Mouse (Mus musculus) layer of hippocampus, postnatal 36 days (tissue): ENCODE measurements around the gene Copb1. TPM values are rescaled to one million over a fixed set of nuclear protein-coding genes. Genes with fewer than 3 reads are reported as not detected.
A peak's percentile ranks its signal among the peaks of the same experiment; 100 is the strongest.

Experiments
- DNase-seq, 2 experiments: peaks; one replicate each; pipeline ENCODE4 v3.0.0; 2022
- total RNA-seq, 2 experiments: library from RNA; stranded (reverse); gene quantifications; 2 replicates each; pipeline ENCODE4 v1.2.3; 2021

Copb1 gene
- 10 to 100 TPM; 64.0 to 67.3 TPM for total RNA-seq

- DNase-seq, result peak; percentile 90 to 92
These were observed at the start of gene Copb1 for GRCm38 (mm10) chr7:114253885-114254833. Gene Copb1 (minus strand): TSS chr7:114254711.

- no peak for DNase-seq
These were observed 46.8 kb upstream of the Copb1 start for GRCm38 (mm10) chr7:114301293-114301782.

- DNase-seq, result no peak
These were observed 46.3 kb upstream of the Copb1 start for GRCm38 (mm10) chr7:114300782-114301181.

- no peak for DNase-seq
These were observed 44.7 kb upstream of the Copb1 start for GRCm38 (mm10) chr7:114299247-114299646.

GRCm38 (mm10) chr7:114294698-114295097 is 40.2 kb upstream of the Copb1 start:
- no peak for DNase-seq

GRCm38 (mm10) chr7:114293903-114294302 is 39.4 kb upstream of the Copb1 start:
- no peak for DNase-seq

- DNase-seq, result peak; percentile 23 to 53
These were observed 38.0 kb upstream of the Copb1 start for GRCm38 (mm10) chr7:114292501-114292971.

GRCm38 (mm10) chr7:114291461-114292335 is 37.2 kb upstream of the Copb1 start:
- DNase-seq, result no peak

GRCm38 (mm10) chr7:114290078-114290506 is 35.6 kb upstream of the Copb1 start:
- DNase-seq, result no peak

- no peak for DNase-seq
These were observed 29.9 kb upstream of the Copb1 start for GRCm38 (mm10) chr7:114284296-114284910.

GRCm38 (mm10) chr7:114283006-114283405 is 28.5 kb upstream of the Copb1 start:
- DNase-seq, result no peak

GRCm38 (mm10) chr7:114281671-114282070 is 27.2 kb upstream of the Copb1 start:
- no peak for DNase-seq

GRCm38 (mm10) chr7:114276005-114276752 is 21.7 kb upstream of the Copb1 start, which contains the start of gene Psma1:
Gene Psma1 (minus strand): TSS chr7:114276118.
- DNase-seq, result peak; percentile 96

GRCm38 (mm10) chr7:114275372-114276004 is 21.0 kb upstream of the Copb1 start:
- no peak for DNase-seq

GRCm38 (mm10) chr7:114268446-114268845 is 13.9 kb upstream of the Copb1 start:
- no peak for DNase-seq

GRCm38 (mm10) chr7:114251684-114252083 is 2.8 kb downstream of the Copb1 start:
- DNase-seq, result no peak

- no peak for DNase-seq
These were observed 20.5 kb downstream of the Copb1 start for GRCm38 (mm10) chr7:114233980-114234379.

- DNase-seq, result no peak
These were observed 21.5 kb downstream of the Copb1 start for GRCm38 (mm10) chr7:114232982-114233381.

GRCm38 (mm10) chr7:114231857-114232256 is 22.7 kb downstream of the Copb1 start:
- no peak for DNase-seq

- no peak for DNase-seq
These were observed 28.0 kb downstream of the Copb1 start for GRCm38 (mm10) chr7:114226521-114226920.

GRCm38 (mm10) chr7:114220433-114220832 is 34.1 kb downstream of the Copb1 start:
- DNase-seq, result no peak
